Mouse (Mus musculus): ENCODE measurements around the gene C2cd5.

- TF ChIP-seq POLR2A (IDR thresholded peaks at IDR 0.05; ENCODE audit: low read depth, low read length), result no peak
- TF ChIP-seq CTCF (conservative IDR thresholded peaks at IDR 0.05 in 1 of 2, IDR thresholded peaks at IDR 0.05 in 1 of 2; ENCODE audit: low read depth in 2 of 2, low read length in 2 of 2), result no peak
- TF ChIP-seq NRF1 (IDR thresholded peaks at IDR 0.05; ENCODE audit: low read depth, low read length), result no peak
- TF ChIP-seq SMC3 (IDR thresholded peaks at IDR 0.05; ENCODE audit: low read depth, low read length), result no peak
- TF ChIP-seq ETS1 (conservative IDR thresholded peaks at IDR 0.05; ENCODE audit: low read depth, low read length), result no peak
- no peak for TF ChIP-seq USF1 (IDR thresholded peaks at IDR 0.05; ENCODE audit: low read depth, low read length)
- TF ChIP-seq CHD1 (IDR thresholded peaks at IDR 0.05; ENCODE audit: low read depth, low read length), result no peak
- no peak for TF ChIP-seq ZMIZ1 (IDR thresholded peaks at IDR 0.05; ENCODE audit: low read depth, low read length)
- no peak for TF ChIP-seq NELFE (IDR thresholded peaks at IDR 0.05; ENCODE audit: low read depth, low read length)
- no peak for TF ChIP-seq RAD21 (IDR thresholded peaks at IDR 0.05; ENCODE audit: low read depth, low read length)
- no peak for TF ChIP-seq EP300 (IDR thresholded peaks at IDR 0.05; ENCODE audit: low read length)
These were observed 39.5 kb upstream of the C2cd5 start for GRCm38 (mm10) chr6:143139417-143139816.

Measured in CH12.LX (cell line).